Mouse (Mus musculus): Measurements from ENCODE around the gene Itpk1.
A peak's percentile ranks its signal among the peaks of the same experiment; 100 is the strongest.

The Itpk1 gene

DNA sequence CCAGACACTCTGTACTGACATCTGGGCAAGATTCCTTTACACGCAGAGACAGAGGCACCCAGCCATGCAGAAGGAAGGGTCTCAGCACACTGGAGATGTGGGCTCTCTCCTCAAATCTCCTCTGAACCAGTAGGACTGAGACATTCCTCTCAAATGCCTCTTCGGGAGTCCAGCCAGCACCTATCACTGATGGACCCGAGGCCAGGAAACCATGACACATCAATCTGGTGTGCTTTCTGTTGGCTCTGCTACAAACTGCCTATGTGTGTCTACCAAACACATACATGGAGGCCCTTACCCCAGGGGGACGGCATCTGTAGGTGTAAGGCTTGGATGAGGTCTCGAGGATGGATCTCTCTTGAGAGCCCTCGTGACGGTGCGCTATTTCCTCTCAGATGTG is 117.6 kb downstream of the Itpk1 start:
- DNase-seq, result no peak

- DNase-seq, result no peak
Measured at GRCm38 (mm10) chr12:102586286-102586881, 118.3 kb downstream of the Itpk1 start.

DNA sequence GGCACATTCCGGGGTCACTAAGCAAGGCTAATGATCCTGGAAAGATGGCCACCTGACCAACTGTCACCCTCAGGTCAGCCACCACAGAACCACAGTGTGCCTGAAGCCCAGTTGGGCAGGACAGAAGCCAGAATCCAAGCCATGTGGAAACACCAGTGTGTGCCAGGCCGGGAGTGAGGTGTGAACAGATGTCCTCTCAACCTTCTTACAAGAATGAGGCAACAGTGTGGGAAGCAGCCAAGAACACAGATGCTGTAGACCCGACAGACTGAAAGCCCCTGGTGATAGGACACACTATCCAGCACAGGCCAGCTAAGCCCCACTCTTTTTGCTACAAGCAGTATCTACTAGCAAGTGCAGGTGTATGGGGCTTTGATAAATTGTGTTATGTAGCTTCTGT is 119.3 kb downstream of the Itpk1 start:
- DNase-seq, result no peak

DNA sequence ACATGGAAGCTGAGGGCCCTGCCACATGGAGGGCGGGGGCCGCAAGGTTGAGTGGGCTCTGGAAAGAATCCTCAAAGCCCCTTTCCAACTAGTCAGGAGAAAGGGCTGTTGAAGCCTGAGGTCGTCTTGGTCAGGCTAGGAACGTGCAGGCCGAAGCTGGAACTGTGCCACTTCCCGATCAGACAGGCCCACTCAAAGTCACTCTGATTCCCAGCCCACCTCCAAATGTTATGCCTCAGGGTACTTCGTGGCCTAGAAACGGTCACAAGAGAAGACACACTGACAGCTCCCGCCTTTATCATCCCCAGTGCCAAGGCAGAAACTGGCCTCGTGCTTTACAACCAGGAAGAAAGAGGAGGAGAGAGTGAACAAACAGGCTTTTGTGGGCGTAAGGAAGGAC is 122.3 kb downstream of the Itpk1 start:
- no peak for DNase-seq

- DNase-seq, result no peak
Measured at GRCm38 (mm10) chr12:102581579-102582196, 123.0 kb downstream of the Itpk1 start.

- DNase-seq, result peak; percentile 73 to 82
Measured at GRCm38 (mm10) chr12:102579041-102579440, 125.7 kb downstream of the Itpk1 start.

- no peak for DNase-seq
Measured at GRCm38 (mm10) chr12:102576659-102577398, 127.9 kb downstream of the Itpk1 start.

DNA sequence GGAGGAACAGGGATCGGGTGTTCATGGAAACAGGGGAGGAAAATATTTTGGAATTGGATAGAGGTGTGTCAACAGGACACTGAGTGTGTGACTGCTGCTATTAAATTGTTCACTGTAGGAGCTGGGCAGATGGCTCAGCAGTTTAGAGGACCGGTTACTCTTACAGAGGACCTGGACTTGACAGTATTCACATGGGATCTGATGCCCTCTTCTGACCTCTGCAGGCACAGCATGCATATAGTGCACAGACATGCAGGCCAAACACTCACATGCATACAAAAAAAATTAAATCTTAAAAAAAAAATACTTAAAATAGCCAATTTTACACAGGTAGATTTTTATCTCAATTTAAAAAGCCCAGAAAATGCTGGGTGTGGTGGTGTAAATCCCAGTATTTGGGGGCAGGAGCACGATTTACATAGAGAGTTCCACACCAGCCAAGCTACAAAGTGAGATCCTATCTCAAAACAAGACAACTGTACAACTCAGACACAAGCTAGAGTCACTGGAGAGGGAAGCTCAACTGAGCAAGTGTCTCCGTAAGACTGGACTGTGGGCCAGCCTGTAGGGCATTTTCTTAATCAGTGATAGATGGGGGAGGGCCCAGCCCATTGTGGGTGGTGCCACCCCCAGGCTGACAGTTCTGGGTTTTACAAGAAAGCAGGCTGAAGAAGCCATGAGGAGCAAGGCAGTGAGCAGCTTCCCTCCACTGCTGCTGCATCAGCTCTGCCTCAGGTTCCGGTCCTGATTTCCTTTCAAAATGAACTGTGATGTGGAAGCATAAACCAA is 129.0 kb downstream of the Itpk1 start:
- DNase-seq, result no peak

- DNase-seq, result no peak
Measured at GRCm38 (mm10) chr12:102573036-102573435, 131.7 kb downstream of the Itpk1 start.

GRCm38 (mm10) chr12:102571666-102572065 is 133.1 kb downstream of the Itpk1 start:
- DNase-seq, result no peak

DNA sequence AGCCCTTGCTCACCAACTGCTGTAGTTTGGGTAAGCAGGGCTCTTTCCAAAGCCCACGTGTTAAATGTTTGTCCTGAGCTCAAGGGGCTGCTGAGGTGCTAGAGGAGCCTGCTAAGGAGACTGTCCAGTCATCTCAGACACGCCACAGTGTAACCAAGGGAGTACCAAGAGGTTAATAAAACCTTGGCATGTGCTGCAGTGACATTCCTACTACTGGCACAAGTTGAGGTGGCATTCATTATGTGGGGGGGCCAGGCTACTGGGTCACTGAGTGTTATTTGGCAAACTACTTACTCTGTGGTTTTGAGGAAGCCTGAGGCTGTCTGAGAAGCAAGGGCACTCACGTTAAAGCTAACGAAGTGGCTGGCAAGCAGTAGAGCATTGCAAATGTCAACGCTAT is 134.0 kb downstream of the Itpk1 start:
- DNase-seq, result peak; percentile 35 to 56

DNA sequence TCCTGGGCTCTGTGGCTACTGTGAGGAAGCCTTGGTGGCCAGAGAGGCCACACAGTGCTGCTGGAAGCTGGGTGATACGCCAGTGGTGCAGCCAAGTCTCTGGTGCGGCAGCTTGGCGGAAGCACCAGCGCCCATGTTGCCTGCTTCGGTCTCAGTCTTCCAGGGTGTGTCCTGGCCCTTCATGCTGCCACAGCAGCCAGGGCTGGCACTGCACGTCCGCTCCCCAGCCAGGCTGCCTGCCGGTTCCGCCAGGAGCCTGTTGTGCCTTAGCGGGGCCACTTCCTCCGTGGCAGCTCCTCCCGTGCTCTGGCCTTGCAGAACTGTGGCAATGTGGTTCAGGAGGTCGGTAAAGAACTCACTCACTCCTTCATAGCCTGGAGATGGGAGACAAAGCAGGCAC is 134.6 kb downstream of the Itpk1 start:
- DNase-seq, result no peak

DNA sequence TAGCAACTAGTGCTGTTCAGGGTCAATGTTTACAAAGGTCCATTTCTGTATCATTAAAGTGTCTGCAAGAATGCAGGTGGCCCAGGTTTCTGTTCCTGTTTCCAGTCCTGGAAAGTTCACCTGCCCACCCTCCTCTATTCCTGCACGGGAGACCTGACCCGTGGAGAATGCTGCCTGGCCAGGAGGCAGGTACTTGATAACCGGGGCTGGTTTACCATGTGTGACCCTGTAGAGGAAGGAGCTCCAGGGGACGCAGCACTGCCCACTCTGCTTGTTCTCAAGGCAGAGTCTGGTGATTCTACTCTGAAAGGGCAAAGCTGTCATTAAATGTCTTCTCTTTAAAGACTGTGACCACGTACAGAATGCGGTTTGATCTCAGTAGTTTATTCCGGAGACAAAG is 136.5 kb downstream of the Itpk1 start:
- no peak for DNase-seq

DNA sequence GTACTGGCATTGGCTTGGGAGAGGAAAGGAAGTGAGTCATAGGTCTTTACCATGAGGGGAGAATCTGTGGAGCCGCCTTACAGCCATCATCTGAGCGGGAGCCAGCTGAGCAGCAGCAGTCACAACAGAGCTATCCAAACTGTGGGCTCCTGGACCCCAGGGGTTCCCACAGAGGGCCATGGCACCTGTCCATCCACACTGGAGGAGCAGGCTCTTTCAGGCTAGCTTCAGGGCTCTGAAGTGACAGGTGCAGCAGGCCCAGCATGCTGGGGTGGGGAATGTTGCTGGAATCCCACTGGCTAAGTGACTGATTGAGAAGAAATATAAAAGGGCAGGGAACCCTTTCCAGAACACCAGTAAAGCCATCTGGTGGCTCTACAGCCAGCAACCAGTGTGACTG is 137.8 kb downstream of the Itpk1 start:
- DNase-seq, result no peak

DNA sequence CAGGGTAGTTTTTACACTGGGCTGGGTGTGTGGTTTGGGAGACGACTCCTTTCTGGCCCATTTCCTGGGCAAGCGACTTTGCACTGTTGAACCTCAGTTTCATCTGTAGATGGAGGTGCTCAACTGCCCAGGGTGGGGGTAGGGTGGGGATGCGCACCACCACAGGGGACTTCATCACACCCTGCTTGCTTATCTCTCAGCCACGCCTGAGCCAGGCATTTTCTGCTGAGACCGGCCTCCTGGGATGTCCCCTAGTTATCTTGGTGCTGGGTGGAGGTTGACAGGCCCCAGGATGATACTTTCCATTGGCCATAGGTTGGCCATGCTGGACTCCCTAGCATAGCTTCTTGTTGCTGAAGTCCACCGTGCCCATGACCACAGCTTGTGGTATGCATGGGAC is 139.6 kb downstream of the Itpk1 start:
- DNase-seq, result no peak

DNA sequence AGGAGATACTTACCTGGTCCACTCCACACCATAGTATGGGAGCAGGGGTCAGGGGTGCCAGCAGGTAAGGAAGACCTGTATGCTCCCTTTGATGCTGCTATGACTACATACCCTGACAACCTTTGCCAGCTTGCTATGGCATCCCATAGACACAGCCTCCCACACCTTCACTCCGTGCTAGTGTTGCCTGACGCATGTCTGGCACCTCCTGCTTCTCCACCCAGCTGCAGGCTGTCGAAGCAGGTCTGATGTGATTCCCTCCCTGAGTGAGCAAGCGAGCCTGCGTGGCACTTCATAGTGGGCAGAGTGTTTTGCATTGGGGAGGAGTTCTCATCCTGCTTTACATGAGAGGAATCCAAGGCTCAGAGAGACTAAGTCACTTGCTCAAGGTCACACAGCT is 147.4 kb downstream of the Itpk1 start:
- DNase-seq, result no peak

DNA sequence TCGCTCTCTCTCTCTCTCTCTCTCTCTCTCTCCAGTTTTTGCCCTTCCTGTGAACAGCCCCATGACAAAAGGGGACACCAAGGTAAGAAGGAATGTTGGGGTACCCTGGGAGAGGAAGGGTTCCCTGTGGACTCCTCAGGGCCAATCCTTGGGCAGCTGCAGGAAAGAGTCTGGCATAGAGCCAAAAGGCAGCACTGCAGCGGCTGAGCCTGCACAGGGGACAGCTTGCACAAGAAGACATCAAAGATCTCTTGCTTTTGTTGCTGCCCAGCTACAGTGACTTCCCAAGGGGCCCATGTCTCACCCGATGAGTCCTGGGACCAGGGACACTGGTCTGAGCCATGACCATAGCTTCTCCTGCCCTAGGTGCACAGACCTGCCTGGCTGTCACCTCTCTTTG is 148.9 kb downstream of the Itpk1 start:
- no peak for DNase-seq

DNA sequence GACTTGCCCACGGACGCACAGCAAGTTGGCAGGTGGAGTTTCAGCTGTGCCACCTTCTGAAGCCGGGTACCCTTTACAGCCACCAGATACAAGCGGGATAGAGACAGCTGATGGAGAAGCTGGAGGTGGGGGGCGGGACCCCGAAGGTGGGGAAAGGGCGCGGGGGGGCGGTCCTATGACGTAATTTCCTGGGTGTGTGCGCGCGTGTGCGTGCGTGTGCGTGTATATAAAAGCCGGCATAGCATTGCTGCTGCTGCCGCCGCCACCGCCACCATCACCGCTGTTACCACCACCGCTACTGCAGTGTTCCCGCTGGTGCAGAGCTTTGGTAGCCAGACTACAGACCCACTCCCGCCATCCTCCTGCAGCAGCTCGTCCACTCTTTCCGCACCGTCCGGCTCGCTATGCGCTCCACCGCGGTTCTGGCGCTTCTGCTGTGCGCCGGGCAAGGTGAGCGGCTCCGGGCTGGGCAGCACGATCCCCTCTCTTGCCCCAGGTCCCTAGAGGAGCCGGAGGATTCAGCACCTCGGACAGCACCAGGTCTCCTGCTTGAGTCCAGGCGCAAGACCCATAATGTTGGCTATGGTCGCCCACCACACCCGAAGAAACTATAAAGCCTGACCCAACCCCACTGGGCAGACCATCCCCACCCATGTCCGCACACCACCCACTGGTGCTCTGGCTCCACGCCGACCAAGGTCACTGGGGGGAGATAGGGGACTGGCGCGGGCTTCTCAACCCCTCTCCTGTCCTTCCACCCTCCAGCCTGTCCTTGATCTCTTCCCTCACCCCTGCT is 149.8 kb downstream of the Itpk1 start, which contains the start of gene Chga:
TSS of gene Chga (plus strand) at position 249 of the 796 bp plus-strand sequence.
- DNase-seq, result peak; percentile 74 to 77

GRCm38 (mm10) chr12:102553705-102554275 is 150.9 kb downstream of the Itpk1 start:
- DNase-seq, result no peak

DNA sequence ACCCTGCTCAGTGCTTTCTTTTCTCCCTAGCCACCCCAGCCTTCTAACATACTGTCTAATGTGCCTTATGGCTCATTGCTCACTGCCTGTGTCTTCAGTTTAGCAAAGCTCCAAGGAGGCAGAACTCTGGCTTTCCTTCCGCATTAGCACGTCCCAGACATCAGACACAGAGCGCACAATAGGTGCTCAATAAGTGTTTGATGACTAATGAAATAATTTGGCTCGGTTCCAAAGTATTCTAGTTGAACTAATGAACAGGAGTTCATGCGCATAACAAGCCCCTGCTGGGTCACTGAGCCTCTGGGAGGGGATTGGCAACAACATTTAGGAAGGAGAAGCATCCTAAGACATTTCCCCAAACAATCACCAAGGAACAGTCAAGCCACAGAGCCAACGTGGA is 152.7 kb downstream of the Itpk1 start:
- no peak for DNase-seq

DNA sequence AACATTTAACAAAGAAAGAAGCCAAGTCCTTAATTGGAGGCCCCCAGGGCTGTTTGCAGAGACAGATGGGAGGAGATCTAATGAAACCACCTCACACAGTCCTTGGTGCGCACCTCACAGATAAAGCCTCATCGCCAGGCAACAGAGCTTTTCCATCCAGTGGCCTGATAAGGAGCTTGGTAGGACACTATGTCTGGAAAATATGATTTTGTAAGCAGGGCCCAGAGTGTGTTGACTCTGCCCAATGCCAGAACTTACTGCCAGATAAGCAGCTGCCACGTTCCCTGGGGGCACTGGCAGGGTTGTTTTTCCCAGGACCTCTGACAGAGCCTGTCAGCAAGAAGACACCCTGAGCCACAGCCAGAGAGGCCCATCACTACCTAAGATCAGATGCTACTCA is 153.5 kb downstream of the Itpk1 start:
- DNase-seq, result no peak

DNA sequence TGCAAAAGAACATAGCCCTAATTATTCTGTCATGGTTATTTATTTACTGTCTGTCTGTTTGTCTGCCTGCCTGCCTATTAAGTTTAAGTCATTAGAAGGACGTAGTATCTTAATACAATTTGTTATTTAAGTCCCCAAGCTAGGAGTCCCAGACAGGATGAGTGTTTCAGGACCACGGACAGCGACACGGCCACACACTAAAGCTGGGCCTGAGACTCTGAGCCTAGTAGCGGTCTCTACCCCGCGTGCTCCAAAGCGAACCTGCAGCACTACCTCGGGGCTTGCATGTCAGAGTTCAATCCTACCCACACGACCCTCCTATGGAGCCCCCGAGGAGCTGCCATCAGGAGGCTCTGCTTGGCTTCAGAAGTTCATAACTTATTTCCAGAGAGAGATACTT is 154.2 kb downstream of the Itpk1 start:
- peak; percentile 65 to 80 for DNase-seq

Data from lung, postnatal 4 days (tissue).